Mouse (Mus musculus) liver, embryonic 16.5 days (tissue): ENCODE data around the gene Ikbip. TPM values are rescaled to one million over a fixed set of nuclear protein-coding genes. Genes with fewer than 3 reads are reported as not detected.

Experiments used
- ATAC-seq: fragments of 200-750 bp; cut with Nextera tagmentation; 2 replicates; pipeline ENCODE4 v1.8.0; 2017; ENCODE audit warnings: low read depth, mild to moderate bottlenecking, moderate number of reproducible peaks, moderate library complexity
- H3K27ac ChIP-seq: fragments of 300-500 bp; sonication (generic); 2 replicates; pipeline ENCODE4 v1.5.1; 2014; ENCODE audit warnings: mild to moderate bottlenecking, low read length
- H3K27me3 ChIP-seq: fragments of 300-500 bp; sonication (generic); 2 replicates; pipeline ENCODE4 v1.6.1; 2014; ENCODE audit warnings: low read depth, low read length, mixed read lengths; ENCODE audit not compliant: control insufficient read depth, insufficient read depth
- H3K36me3 ChIP-seq: fragments of 300-500 bp; sonication (generic); 2 replicates; pipeline ENCODE4 v1.6.1; 2014; ENCODE audit warnings: mild to moderate bottlenecking; ENCODE audit not compliant: control insufficient read depth, insufficient read depth
- H3K4me1 ChIP-seq: fragments of 300-500 bp; sonication (generic); 2 replicates; pipeline ENCODE4 v1.6.1; 2014; ENCODE audit warnings: low read depth, low read length, mixed read lengths; ENCODE audit not compliant: control insufficient read depth
- H3K4me2 ChIP-seq: fragments of 300-500 bp; sonication (generic); 2 replicates; pipeline ENCODE4 v1.6.1; 2014; ENCODE audit warnings: low read depth, low read length, mixed read lengths
- H3K4me3 ChIP-seq: fragments of 300-500 bp; sonication (generic); 2 replicates; pipeline ENCODE4 v1.5.1; 2014; ENCODE audit warnings: low read depth, mild to moderate bottlenecking, low read length
- H3K9ac ChIP-seq: fragments of 300-500 bp; sonication (generic); 2 replicates; pipeline ENCODE4 v1.6.1; 2014; ENCODE audit warnings: low read depth, low read length
- H3K9me3 ChIP-seq: fragments of 300-500 bp; sonication (generic); replicated peaks from 2 replicates; pipeline ENCODE4 v1.6.1; 2016; ENCODE audit warnings: low read length; ENCODE audit not compliant: control insufficient read depth
- WGBS: fragments of 180-500 bp; shearing (Covaris S2); extraction: QIAGEN DNeasy Blood & Tissue Kit; methylation state at CpG from one replicate; pipeline ENCODE4 v1.1.7; 2014; ENCODE audit not compliant: insufficient replicate concordance; 5-methylcytosine and 5-hydroxymethylcytosine counted together
- polyA plus RNA-seq: library from polyadenylated mRNA; unstranded; fragments of >200 nt; fragmentation: Nextera tagmentation; extraction: Ambion mirVana; gene quantifications from 2 replicates; pipeline ENCODE4 v1.2.1, GENCODE M21; 2015

Gene Ikbip
- polyA plus RNA-seq, 1 experiment from 2014 or later: 6.5 TPM

DNA sequence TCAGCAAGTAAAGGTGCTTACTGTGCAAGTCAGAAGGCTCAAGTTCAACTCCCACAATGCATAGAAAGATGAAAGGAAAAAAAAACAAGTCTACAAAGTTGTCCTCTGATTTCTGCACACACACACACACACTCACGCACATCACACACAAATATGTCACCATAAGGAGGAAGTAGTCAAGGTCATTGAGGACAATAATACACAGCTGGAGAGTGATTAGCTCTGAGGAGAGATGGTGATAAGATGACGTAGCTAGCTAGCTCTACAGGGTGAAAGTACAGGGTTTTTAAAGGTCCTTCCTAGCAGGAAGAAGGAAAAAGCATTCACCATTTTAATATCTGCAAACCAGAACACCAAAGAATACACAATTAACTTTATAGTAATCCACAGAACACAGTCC, 44.7 kb downstream of the Ikbip start:
- no peaks in the 10 kb centered on the region for H3K9me3 ChIP-seq
- H3K4me2 ChIP-seq: no peak overlapping the region
- no peaks in the 10 kb centered on the region for H3K27me3 ChIP-seq
- H3K4me1 ChIP-seq: peaks cover 12% of the 10 kb centered on the region
- WGBS: 29% methylated on average over 2 of the region's 2 CpGs
- H3K9ac ChIP-seq: no peak overlapping the region
- H3K27ac ChIP-seq: no peak overlapping the region
- no peaks in the 10 kb centered on the region for H3K36me3 ChIP-seq
- H3K4me3 ChIP-seq: no peak overlapping the region
- ATAC-seq: no peak

- Histone ChIP-seq H3K4me1 (peaks cover 7% of the 10 kb centered on the region), H3K4me2 (no peak overlapping the region), H3K36me3 (no peaks in the 10 kb centered on the region), H3K9ac (no peak overlapping the region), H3K27ac (no peak overlapping the region), H3K4me3 (no peak overlapping the region), H3K27me3 (no peaks in the 10 kb centered on the region), H3K9me3 (no peaks in the 10 kb centered on the region)
- no peak for ATAC-seq
- 69% methylated on average over 1 of the region's 1 CpGs for WGBS
Measured at GRCm38 (mm10) chr10:91128551-91129160, 45.9 kb downstream of the Ikbip start.

DNA sequence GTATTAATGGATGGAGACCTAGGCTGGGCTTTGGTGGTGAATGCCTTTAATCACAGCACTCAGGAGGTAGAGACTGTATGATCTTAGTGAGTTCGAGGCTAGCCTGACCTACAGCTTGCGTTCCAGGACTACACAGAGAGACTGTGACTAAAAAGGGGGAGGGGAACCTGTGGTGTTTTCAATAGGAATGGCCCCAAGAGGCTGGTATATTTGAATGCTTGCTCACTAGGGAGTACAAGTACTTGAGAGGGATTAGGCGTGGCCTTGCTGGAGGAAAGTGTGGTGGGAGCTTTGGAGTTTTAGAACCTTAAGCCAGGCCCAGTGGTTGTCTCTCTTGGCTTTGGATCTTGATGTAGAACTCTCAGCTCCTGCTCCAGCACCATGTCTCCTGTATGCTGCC, 48.1 kb downstream of the Ikbip start:
- Histone ChIP-seq H3K4me3 (no peak overlapping the region), H3K27me3 (no peaks in the 10 kb centered on the region), H3K36me3 (no peaks in the 10 kb centered on the region), H3K9ac (no peak overlapping the region), H3K9me3 (no peaks in the 10 kb centered on the region), H3K4me1 (0 out of 2 replicates have a peak, but pooled peaks cover 3% of the 10 kb centered on the region), H3K4me2 (no peak overlapping the region), H3K27ac (no peak overlapping the region)
- no peak for ATAC-seq
- WGBS: 73% methylated on average over 3 of the region's 3 CpGs

- no peak overlapping the region for H3K27ac ChIP-seq
- no peaks in the 10 kb centered on the region for H3K36me3 ChIP-seq
- H3K4me3 ChIP-seq: no peak overlapping the region
- H3K4me2 ChIP-seq: no peak overlapping the region
- H3K27me3 ChIP-seq: no peaks in the 10 kb centered on the region
- 85% methylated on average over 1 of the region's 1 CpGs for WGBS
- H3K9me3 ChIP-seq: no peaks in the 10 kb centered on the region
- H3K9ac ChIP-seq: no peak overlapping the region
- 0 out of 2 replicates have a peak, but pooled peaks cover 3% of the 10 kb centered on the region for H3K4me1 ChIP-seq
- ATAC-seq: no peak
Measured at GRCm38 (mm10) chr10:91131565-91131964, 48.8 kb downstream of the Ikbip start.

DNA sequence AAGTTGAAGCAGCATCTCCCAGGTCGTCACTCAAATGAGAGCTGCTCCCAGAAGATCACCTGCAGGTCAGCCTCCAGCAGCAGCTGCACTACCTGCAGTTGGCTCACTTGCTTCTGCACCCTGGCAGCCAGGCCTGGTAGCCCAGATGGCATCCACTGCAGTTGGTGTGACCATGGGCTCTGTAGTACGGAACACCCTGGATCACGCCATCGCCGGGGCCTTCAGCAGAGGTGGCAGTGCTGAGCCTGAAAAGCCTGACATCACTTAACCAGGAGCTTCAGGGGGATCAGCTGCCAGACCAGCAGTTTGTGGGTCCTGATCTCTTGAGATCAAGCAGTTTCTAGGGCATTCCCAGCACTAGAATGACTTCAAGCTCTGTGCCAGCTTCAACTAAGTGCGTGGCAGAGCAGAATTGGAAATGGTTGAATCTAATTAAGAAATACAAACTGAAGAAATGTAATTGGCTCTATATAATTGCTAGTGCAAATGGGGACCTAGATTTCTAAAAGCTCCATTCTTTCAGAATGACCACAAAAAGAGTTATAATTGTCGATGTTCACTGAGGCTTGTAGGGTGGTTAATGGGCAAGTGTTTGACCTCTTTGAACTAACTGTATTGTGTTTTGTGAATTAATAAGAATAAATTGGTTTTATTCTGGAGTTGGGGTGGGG, 52.7 kb downstream of the Ikbip start:
- Histone ChIP-seq H3K27ac (no peak overlapping the region), H3K27me3 (no peaks in the 10 kb centered on the region), H3K4me1 (peaks cover 2% of the 10 kb centered on the region), H3K4me3 (no peak overlapping the region), H3K36me3 (no peaks in the 10 kb centered on the region), H3K4me2 (no peak overlapping the region), H3K9ac (no peak overlapping the region), H3K9me3 (no peaks in the 10 kb centered on the region)
- no peak for ATAC-seq
- 81% methylated on average over 7 of the region's 7 CpGs for WGBS

DNA sequence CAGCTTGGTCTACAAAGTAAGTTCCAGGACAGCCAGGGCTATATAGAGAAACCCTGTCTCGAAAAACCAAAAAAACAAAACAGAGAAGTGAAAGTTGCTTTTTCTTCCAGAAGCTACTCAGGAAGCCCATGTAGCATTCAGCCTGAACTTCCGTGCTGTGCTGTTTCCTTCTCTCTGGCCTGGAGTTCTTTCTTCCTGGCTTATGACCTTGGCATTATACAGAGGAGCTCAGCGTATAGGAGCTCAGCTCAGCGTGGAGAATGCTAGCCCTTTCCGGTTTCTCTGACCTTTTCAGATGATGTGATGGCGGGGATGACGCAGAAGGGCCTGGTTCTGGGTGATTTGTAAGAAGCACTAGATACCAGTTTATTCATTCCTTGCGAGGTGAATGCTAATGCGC, 54.7 kb downstream of the Ikbip start:
- no peak overlapping the region for H3K4me2 ChIP-seq
- H3K9me3 ChIP-seq: no peaks in the 10 kb centered on the region
- no peaks in the 10 kb centered on the region for H3K36me3 ChIP-seq
- no peaks in the 10 kb centered on the region for H3K27me3 ChIP-seq
- WGBS: 66% methylated on average over 9 of the region's 9 CpGs
- H3K4me1 ChIP-seq: peaks cover 2% of the 10 kb centered on the region
- no peak overlapping the region for H3K27ac ChIP-seq
- H3K4me3 ChIP-seq: no peak overlapping the region
- ATAC-seq: 0 out of 2 replicates have a peak, but pooled peaks have one; percentile 30
- no peak overlapping the region for H3K9ac ChIP-seq

DNA sequence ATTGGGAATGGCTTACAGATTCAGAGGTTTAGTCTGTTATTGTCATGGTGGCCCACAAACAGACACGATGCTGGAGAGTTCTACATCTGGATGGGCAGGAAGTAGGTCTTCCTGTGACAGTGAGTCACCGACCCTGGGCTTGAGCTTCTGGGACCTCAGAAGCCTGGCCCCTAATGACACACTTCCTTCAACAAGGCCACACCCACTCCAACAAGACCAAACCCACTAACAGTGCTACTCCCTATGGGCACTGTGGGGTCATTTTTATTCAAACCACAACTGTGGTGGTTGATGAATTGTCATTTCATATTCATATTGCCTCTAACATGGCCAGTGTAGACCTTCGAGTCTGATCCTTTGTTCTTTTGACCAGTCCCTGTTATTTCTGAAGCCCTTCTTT, 55.6 kb downstream of the Ikbip start:
- H3K9ac ChIP-seq: no peak overlapping the region
- H3K27me3 ChIP-seq: no peaks in the 10 kb centered on the region
- no peak overlapping the region for H3K4me3 ChIP-seq
- H3K4me2 ChIP-seq: no peak overlapping the region
- ATAC-seq: peak; percentile 45
- no peaks in the 10 kb centered on the region for H3K9me3 ChIP-seq
- H3K4me1 ChIP-seq: peaks cover 2% of the 10 kb centered on the region
- no peak overlapping the region for H3K27ac ChIP-seq
- no peaks in the 10 kb centered on the region for H3K36me3 ChIP-seq
- WGBS: 30% methylated on average over 3 of the region's 3 CpGs

DNA sequence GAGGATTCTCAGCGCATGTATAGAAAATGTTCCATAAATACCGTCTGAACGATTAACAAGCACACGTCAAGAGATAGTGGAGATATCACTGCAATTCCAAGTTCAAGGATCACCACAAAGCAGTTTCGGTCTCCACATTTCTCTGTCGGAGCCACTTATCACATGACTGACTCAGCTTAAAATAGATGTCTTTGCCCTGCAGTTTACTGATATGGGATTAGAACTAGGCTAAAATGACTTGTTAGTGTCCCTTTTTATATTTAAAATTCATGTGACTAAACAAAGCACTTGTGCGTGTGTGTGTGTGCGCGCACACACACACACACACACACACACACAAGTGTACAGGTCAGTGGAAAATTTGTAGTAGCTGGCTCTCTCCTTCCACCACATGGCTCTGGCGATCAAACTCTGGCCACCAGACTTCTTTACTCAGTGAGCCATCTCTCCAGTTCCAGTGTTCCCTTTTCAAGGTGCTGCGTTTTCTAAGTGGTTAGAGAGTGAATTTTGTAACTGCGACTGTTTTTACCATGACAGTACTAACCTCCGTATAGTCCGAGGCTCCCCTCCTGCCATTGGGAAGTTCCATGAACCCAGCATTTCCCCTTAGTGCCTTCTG, 56.5 kb downstream of the Ikbip start:
- Histone ChIP-seq H3K27ac (no peak overlapping the region), H3K27me3 (no peaks in the 10 kb centered on the region), H3K9me3 (no peaks in the 10 kb centered on the region), H3K4me1 (peaks cover 2% of the 10 kb centered on the region), H3K4me2 (no peak overlapping the region), H3K36me3 (no peaks in the 10 kb centered on the region), H3K4me3 (no peak overlapping the region), H3K9ac (no peak overlapping the region)
- ATAC-seq: no peak
- 51% methylated on average over 14 of the region's 14 CpGs for WGBS

DNA sequence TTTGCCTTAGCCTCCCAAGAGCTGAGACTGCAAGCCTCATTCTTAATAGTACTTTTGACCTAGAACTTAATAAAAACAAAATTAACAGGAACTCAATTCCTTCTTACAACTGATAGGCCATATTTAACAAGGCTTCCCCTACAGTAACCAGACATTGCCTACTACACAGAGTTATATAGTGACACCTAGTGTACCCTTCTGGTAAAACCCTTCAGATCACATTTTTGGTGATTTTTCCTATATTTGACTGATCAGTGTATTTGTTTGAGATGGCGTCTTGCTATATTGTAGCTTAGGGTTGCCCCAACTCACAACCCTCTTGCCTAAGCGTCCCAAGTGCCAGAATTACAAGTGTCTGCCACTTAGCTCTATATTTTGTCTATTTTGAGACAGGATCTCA, 58.8 kb downstream of the Ikbip start:
- Histone ChIP-seq H3K4me2 (no peak overlapping the region), H3K36me3 (peaks cover 14% of the 10 kb centered on the region), H3K4me1 (peaks cover 2% of the 10 kb centered on the region), H3K27me3 (no peaks in the 10 kb centered on the region), H3K9me3 (no peaks in the 10 kb centered on the region), H3K4me3 (no peak overlapping the region), H3K27ac (no peak overlapping the region), H3K9ac (no peak overlapping the region)
- 12% methylated on average over 2 of the region's 2 CpGs for WGBS
- ATAC-seq: no peak
